Mouse (Mus musculus) heart, embryonic 15.5 days (tissue): ENCODE measurements around the gene Taf6. TPM values are rescaled to one million over a fixed set of nuclear protein-coding genes. Genes with fewer than 3 reads are reported as not detected.

ENCODE experiments used
- ATAC-seq: fragments of 200-750 bp; cut with Nextera tagmentation; replicated peaks from 2 replicates; pipeline ENCODE4 v1.8.0; 2017; ENCODE audit warnings: low read depth, moderate TSS enrichment; ENCODE audit not compliant: insufficient number of reproducible peaks, insufficient read depth, low FRiP score
- H3K27ac ChIP-seq: fragments of 300-500 bp; sonication (generic); 2 replicates; pipeline ENCODE4 v1.5.1; 2015; ENCODE audit warnings: mild to moderate bottlenecking, inconsistent platforms
- H3K27me3 ChIP-seq: fragments of 300-500 bp; sonication (generic); 2 replicates; pipeline ENCODE4 v1.6.1; 2015; ENCODE audit warnings: inconsistent platforms
- H3K36me3 ChIP-seq: fragments of 300-500 bp; sonication (generic); 2 replicates; pipeline ENCODE4 v1.6.1; 2015; ENCODE audit warnings: mild to moderate bottlenecking, inconsistent platforms
- H3K4me1 ChIP-seq: fragments of 300-500 bp; sonication (generic); replicated peaks from 2 replicates; pipeline ENCODE4 v1.6.1; 2015; ENCODE audit warnings: inconsistent platforms
- H3K4me2 ChIP-seq: fragments of 300-500 bp; sonication (generic); 2 replicates; pipeline ENCODE4 v1.6.1; 2015; ENCODE audit warnings: inconsistent platforms, mild to moderate bottlenecking, moderate library complexity
- H3K4me3 ChIP-seq: fragments of 300-500 bp; sonication (generic); 2 replicates; pipeline ENCODE4 v1.5.1; 2015; ENCODE audit warnings: mild to moderate bottlenecking, inconsistent platforms
- H3K9ac ChIP-seq: fragments of 300-500 bp; sonication (generic); 2 replicates; pipeline ENCODE4 v1.6.1; 2015; ENCODE audit warnings: mild to moderate bottlenecking, inconsistent platforms
- H3K9me3 ChIP-seq: fragments of 300-500 bp; sonication (generic); replicated peaks from 2 replicates; pipeline ENCODE4 v1.6.1; 2016; ENCODE audit warnings: inconsistent platforms
- WGBS: fragments of 180-500 bp; shearing (Covaris S2); methylation state at CpG from one replicate; pipeline ENCODE4 v1.1.7; 2015; ENCODE audit warnings: mixed read lengths; 5-methylcytosine and 5-hydroxymethylcytosine counted together
- microRNA counts: library from miRNA; unstranded; fragments of <30 nt; microRNA quantifications from one replicate; lab custom pipeline; 2016
- microRNA-seq: library from miRNA; unstranded; fragments of <30 nt; microRNA quantifications from one replicate; pipeline ENCODE4, GENCODE M21; 2016
- polyA plus RNA-seq: library from polyadenylated mRNA; unstranded; fragments of >200 nt; fragmentation: Nextera tagmentation; extraction: Ambion mirVana; gene quantifications from 2 replicates; pipeline ENCODE4 v1.2.1, GENCODE M21; 2015

The Taf6 gene
- polyA plus RNA-seq, 1 experiment from 2014 or later: 54.4 TPM

- WGBS: 58% methylated on average over 4 of the region's 4 CpGs
- H3K27ac ChIP-seq: no peak overlapping the region
- no peak for ATAC-seq
- H3K4me2 ChIP-seq: no peak overlapping the region
- no peaks in the 10 kb centered on the region for H3K27me3 ChIP-seq
- no peak overlapping the region for H3K4me3 ChIP-seq
- H3K9me3 ChIP-seq: no peaks in the 10 kb centered on the region
- peaks cover 37% of the 10 kb centered on the region for H3K36me3 ChIP-seq
- H3K4me1 ChIP-seq: no peaks in the 10 kb centered on the region
- no peak overlapping the region for H3K9ac ChIP-seq
These were observed 50.0 kb downstream of the Taf6 start for GRCm38 (mm10) chr5:138137257-138137656.

GRCm38 (mm10) chr5:138132425-138133064 is 54.7 kb downstream of the Taf6 start:
- Histone ChIP-seq H3K27ac (no peak overlapping the region), H3K4me3 (no peak overlapping the region), H3K4me2 (no peak overlapping the region), H3K4me1 (no peaks in the 10 kb centered on the region), H3K36me3 (peaks cover 66% of the 10 kb centered on the region), H3K9ac (no peak overlapping the region), H3K9me3 (no peaks in the 10 kb centered on the region), H3K27me3 (no peaks in the 10 kb centered on the region)
- 78% methylated on average over 5 of the region's 5 CpGs for WGBS
- no peak for ATAC-seq

MicroRNAs encoded within 50 kb of the gene (microRNA counts, 519-probe panel; counts per million panel counts)
- 3,595 counts per million, percentile 87 among the panel's probes with 10 or more counts for microRNA mmu-miR-106b (lab: Ali Mortazavi, UCI)
- microRNA mmu-miR-25 (lab: Ali Mortazavi, UCI): 4,185 counts per million, percentile 93 among the panel's probes with 10 or more counts
- 3,498 counts per million, percentile 85 among the panel's probes with 10 or more counts for microRNA mmu-miR-93 (lab: Ali Mortazavi, UCI)

Small RNAs within 50 kb of the gene (microRNA-seq; reads per million reads assigned to microRNA genes)
- gene Mir106b (4,918 reads per million, percentile 92 among the genes with 10 or more reads in this experiment), gene Mir25 (356 reads per million, percentile 69 among the genes with 10 or more reads in this experiment), gene Mir93 (7,274 reads per million, percentile 94 among the genes with 10 or more reads in this experiment)

Other genes with a start within 250 kb of the Taf6 start
- 0.08 TPM in 1 of 2 replicates, not detected in the other for gene Gjc3, start 224.4 kb downstream of the Taf6 start, polyA plus RNA-seq
- 0.13 TPM in 1 of 2 replicates, not detected in the other for gene Azgp1, start 205.9 kb downstream of the Taf6 start, polyA plus RNA-seq
- not detected in 2 replicates for gene Smok3a, start 166.2 kb downstream of the Taf6 start, polyA plus RNA-seq
- not detected in 2 replicates for gene Smok3b, start 166.0 kb downstream of the Taf6 start, polyA plus RNA-seq
- not detected in 2 replicates for gene Smok3c, start 134.3 kb downstream of the Taf6 start, polyA plus RNA-seq
- gene Zkscan1, start 102.4 kb downstream of the Taf6 start, polyA plus RNA-seq: 8.4 and 10.2 TPM in 2 replicates
- gene Zscan21, start 70.5 kb downstream of the Taf6 start, polyA plus RNA-seq: 31.2 and 45.8 TPM in 2 replicates
- gene Zfp113, start 31.7 kb downstream of the Taf6 start, polyA plus RNA-seq: 10.5 and 14.3 TPM in 2 replicates
- 231 and 274 TPM in 2 replicates for gene Cops6, start 26.4 kb downstream of the Taf6 start, polyA plus RNA-seq
- gene Ap4m1, start 15.4 kb downstream of the Taf6 start, polyA plus RNA-seq: 10.4 and 13.9 TPM in 2 replicates
- 91.8 and 123 TPM in 2 replicates for gene Mcm7, start 15.0 kb downstream of the Taf6 start, polyA plus RNA-seq
- 18.8 and 27.3 TPM in 2 replicates for gene Cnpy4, start within 50 bp of the Taf6 start, polyA plus RNA-seq
- 5.1 and 6.7 TPM in 2 replicates for gene Mblac1, start 6.9 kb upstream of the Taf6 start, polyA plus RNA-seq
- gene Nxpe5, start 38.4 kb upstream of the Taf6 start, polyA plus RNA-seq: not detected in 2 replicates
- gene Lamtor4, start 68.0 kb upstream of the Taf6 start, polyA plus RNA-seq: 78.6 and 81.2 TPM in 2 replicates
- 2.9 and 4.7 TPM in 2 replicates for gene BC037034, start 76.6 kb upstream of the Taf6 start, polyA plus RNA-seq
- gene Gal3st4, start 85.4 kb upstream of the Taf6 start, polyA plus RNA-seq: 0.59 and 0.76 TPM in 2 replicates
- 0.10 TPM in 1 of 2 replicates, not detected in the other for gene Gm43720, start 92.5 kb upstream of the Taf6 start, polyA plus RNA-seq
- 6.3 and 8.6 TPM in 2 replicates for gene Gpc2, start 92.6 kb upstream of the Taf6 start, polyA plus RNA-seq
- 1.4 and 2.5 TPM in 2 replicates for gene Stag3, start 92.8 kb upstream of the Taf6 start, polyA plus RNA-seq
- gene Pvrig, start 154.5 kb upstream of the Taf6 start, polyA plus RNA-seq: 0.11 and 0.30 TPM in 2 replicates